Mouse (Mus musculus): ENCODE results near the gene Myoz1.

DNA sequence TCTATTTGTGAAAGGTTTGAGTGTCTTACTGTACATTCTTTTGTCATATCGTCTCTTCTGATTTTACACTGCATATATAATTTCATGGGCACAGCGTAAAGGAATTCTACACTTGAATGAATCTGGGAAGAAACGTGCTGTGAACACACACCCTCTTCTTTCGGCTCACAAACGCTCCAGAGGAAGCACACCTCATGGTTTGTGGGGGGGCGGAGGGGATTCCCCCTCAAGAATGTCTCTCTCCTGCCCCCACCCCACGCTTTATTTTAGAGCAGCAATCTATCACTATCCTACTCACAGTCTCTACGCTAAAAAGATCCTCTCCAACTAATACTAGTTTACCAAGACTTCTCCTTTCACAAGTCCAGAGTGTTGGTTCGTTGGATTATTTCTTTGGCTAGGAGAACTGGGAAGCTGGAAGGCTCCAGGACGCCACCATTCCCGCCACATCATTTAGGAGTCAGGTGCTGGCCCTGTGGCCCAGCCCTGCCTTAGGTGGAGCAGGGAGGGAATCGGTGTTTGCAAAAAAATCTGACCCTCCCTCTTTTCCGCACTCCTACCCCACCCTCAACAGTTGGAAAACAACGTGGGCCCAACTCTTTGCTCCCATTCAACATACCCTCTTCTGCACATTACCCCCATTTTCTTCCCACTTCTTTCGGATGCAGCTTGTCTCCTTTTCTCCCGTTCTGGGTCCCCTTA, 16.3 kb downstream of the Myoz1 start:
- TF ChIP-seq GATA1 (IDR thresholded peaks at IDR 0.05; ENCODE audit: low read length) (no peak), TAL1 (IDR thresholded peaks at IDR 0.05; ENCODE audit: low read length) (no peak)
